Mouse (Mus musculus): ENCODE measurements around the gene Vmn1r125.
"Not testable (repeated sequence)": the region's sequence is repeated elsewhere in the genome, so short reads cannot be mapped to it uniquely, and the experiment has no call there.

The Vmn1r125 gene

GRCm38 (mm10) chr7:21271879-21272278 lies at the start of gene Vmn1r125:
Vmn1r125 (plus strand) TSS chr7:21272179.
- DNase-seq (ENCODE audit: low read depth, low spot score): not testable (repeated sequence)

DNA sequence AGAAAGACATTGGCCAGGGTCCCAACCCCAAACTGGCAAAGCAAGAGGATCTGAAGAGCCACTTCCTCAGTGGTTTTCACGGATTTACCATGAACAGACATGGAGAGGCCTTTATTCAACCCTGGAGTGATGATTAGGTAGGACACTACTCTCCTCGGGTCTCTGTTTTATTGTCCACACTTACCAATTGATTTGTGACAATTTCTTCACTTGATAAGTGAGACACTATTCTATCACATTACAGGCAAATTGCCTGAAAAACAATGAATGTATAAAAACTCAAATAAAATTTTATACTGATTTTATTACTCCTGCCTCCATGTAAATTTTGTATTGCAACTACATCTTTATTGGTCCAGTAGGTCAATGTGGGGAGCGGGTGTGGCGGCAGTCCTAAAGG lies 11.5 kb upstream of the Vmn1r125 start, which contains the start of gene Vmn1r124:
TSS of gene Vmn1r124 (minus strand) at position 101 of the 400 bp plus-strand sequence.
- not testable (repeated sequence) for DNase-seq (ENCODE audit: low read depth, low spot score)

DNA sequence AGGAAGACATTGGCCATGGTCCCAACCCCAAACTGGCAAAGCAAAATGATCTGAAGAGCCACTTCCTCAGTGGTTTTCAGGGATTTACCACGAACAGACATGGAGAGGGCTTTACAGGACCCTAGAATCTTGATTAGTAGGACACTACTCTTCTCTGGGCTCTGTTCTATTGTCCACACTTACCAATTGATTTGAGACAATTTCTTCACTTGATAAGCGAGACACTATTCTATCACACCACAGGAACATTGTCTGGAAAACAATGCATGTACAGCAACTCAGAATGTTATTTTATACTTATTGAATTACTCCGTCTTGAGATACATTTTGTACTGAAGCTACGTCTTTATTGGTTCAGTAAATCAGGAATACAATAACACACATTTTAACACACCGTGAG lies 29.4 kb downstream of the Vmn1r125 start, which contains the start of gene Vmn1r126:
TSS of gene Vmn1r126 (minus strand) at position 101 of the 400 bp plus-strand sequence.
- DNase-seq (ENCODE audit: low read depth, low spot score): not testable (repeated sequence)

- not testable (repeated sequence) for DNase-seq (ENCODE audit: low read depth, low spot score)
These were observed 47.8 kb downstream of the Vmn1r125 start, which contains the start of gene Vmn1r127 for GRCm38 (mm10) chr7:21319761-21320160. Vmn1r127 (minus strand) TSS chr7:21319861.
